Mouse (Mus musculus) lung, postnatal 36 days (tissue): ENCODE data around the gene Dnah2.

Experiments used
- DNase-seq: peaks from one replicate; pipeline ENCODE4 v3.0.0; 2022; ENCODE audit warnings: mixed read lengths

The Dnah2 gene

DNA sequence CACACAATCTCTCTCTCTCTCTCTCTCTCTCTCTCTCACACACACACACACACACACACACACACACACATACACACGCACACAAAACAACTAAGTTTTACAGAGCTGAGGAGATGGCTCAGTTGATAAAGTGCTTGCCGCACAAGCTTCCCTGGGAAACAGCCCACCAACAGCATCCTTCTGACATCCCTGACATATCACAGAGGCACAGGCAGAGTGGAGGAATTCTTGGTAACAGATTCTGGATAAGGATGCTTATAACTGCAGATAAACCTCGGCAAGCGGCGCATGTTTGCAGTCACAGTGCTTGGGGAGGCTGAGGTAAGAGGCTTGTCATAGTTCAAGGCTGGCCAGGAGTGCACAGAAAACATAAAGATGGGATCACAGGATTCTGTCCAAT is 87.3 kb downstream of the Dnah2 start:
- no peak for DNase-seq

DNA sequence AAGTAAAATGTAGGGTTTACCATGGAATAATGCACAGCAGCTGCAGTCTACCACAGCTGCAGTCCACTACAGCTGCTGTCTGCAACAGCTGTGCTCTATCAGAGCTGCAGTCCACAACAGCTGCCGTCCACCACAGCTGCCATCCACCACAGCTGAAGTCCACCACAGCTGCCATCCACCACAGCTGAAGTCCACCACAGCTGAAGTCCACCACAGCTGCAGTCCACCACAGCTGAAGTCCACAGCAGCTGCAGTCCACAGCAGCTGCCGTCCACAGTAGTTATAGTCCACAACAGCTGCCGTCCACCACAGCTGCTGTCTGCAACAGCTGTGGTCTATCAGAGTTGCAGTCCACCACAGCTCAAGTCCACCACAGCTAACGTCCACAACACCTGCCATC is 89.0 kb downstream of the Dnah2 start:
- no peak for DNase-seq

DNA sequence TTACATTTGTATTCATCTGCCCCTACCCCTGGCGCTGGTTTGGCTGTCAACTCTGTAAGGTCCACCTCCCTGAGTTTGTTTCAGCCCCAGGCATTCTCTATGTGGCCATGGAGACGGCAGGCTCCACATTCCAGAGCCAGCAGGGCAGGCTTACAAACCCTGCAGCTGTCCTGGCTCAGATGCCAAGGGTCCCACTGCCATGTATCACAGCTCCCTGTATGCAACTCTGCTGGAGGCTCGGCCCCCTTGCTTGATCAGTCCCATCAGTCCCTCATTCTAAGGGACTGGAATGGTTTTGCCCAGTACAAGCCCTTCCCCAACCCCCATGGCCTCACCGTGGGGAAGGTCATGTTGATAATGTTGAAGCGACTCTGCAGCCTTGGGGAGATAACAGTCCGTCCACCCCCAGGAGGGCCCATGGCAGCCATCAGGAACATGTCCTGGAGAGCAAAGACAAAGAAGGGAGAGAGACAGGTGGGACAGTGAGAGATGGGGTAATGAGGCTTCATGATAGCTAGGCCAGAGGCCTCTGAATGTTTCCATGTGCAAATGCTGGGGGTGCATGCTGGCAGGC is 91.8 kb downstream of the Dnah2 start:
- no peak for DNase-seq

DNA sequence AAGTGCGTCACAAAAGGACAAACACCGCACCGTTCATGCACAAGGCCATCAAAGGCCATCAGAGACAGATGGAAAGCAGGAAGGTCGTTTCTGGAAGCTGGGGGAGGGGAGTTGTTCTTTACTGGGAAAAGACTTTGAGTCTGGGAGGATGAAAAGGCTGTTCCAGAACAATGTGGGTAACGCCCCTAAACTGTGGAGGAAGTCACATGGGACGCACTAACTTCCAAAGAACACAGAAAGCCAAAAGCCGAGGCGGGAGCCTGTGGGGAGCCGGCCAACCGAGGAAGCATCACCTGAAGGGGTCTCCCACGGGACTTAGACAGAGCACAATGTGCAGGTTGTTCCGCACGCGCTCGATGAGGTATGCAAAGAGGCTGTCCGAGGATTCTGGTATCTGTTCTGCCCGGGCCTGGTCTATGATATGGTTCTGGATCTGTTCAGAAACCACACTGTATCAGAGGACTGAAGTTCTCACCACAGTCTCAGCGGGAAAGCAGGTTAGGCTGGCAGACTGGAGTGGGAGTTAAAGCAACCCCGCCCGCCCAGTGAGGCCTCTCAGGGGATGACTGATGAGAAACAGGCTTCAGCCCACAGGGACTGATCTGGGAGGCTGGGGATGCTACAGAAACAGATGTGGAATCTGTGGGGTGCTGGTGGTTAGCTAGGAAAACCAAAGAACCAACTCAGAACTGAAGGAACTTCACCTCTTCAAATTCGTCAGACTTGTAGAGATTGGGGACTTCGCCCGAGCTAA is 96.6 kb downstream of the Dnah2 start:
- DNase-seq, result peak; percentile 71

DNA sequence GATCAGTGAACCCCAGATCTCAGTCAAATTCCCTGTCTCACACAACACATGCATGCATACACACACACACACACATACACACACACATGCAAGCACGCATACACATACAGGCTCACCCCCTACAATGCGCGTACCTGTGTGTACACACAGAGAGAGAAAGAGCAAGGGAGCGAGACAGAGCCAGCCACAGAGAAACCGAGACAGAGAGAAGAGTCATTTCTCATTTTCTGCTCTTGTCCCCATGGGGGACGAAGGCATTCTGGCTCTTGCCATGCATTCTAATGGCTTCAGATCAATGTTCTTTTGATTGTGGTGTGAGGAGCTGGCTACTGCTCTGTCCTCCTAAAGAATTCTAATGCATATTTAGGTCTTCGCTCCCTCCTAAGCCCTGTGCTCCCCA is 101.6 kb downstream of the Dnah2 start:
- no peak for DNase-seq

DNA sequence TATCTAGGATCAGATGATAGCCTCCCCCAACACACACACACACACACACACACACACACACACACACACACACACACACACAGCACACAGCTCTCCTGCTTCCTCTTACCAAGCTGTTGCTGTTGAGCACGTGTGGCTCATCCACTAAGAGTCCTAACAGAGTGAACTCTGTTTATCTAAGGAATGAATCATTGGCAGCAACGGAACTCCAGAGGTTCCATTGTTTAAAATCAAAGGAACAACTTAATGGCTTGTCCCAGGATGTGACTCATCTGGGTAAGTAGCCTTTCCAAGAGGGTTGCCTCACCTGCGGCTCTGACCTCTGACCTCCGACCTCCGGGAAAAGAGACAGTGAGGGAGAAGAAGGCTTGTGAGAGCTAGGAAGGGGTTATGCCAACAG is 105.6 kb downstream of the Dnah2 start:
- DNase-seq, result peak; percentile 79

DNA sequence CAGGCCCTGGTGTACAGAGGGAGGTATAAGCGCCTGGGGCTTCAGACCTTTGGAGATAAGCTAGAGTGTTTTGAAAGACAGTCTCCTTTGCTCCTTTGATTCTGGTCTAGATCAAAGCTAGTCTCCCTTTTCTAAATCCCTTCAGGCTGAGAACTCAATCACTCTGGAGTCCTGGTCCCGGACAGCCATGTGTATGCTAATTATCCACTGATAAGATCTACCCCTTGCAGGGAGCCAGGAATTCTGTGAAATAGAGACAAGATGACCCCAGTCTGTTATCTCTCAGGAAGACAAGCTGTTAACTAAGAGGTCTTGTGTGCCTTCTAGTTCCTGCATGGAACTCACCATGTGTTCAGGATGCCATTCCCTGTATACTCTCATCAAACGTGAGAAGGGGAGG is 111.6 kb downstream of the Dnah2 start:
- DNase-seq, result no peak

DNA sequence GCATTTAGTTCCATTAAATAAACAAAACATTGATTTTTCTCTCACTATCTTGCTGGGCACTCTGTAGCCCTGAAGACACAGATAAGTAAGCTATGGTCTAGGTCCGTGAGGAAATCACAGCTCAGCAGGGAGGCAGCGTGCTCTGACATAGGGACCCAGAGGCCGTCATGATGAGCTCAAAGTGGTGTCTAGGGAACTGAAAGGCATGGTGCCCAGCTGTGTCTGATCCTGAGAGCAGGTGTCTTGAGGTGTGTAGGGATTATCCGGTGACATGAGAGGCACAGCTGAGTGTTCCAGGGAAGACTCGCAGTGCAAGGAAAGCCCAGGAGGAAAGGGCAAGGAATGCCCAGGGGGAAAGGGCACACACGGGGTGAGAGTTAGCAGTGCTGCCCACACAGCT is 115.7 kb downstream of the Dnah2 start:
- DNase-seq, result no peak

DNA sequence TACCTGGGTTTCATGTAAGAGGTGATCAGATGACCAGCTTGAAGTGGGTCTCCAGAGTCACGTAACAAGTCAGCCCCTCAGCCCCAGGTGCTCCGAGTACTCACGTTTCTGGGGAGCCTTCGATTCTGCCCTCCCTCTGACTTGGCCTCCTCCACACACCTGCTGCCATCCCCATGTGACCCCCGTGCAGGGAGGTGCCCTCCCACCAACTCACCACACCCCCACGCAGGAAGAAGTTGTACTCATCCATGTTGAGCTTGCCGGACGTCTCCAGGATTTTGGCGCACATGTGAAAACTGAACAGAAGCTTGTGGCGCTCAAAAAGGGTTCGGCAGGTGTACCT is 116.3 kb downstream of the Dnah2 start:
- peak; percentile 27 for DNase-seq

DNA sequence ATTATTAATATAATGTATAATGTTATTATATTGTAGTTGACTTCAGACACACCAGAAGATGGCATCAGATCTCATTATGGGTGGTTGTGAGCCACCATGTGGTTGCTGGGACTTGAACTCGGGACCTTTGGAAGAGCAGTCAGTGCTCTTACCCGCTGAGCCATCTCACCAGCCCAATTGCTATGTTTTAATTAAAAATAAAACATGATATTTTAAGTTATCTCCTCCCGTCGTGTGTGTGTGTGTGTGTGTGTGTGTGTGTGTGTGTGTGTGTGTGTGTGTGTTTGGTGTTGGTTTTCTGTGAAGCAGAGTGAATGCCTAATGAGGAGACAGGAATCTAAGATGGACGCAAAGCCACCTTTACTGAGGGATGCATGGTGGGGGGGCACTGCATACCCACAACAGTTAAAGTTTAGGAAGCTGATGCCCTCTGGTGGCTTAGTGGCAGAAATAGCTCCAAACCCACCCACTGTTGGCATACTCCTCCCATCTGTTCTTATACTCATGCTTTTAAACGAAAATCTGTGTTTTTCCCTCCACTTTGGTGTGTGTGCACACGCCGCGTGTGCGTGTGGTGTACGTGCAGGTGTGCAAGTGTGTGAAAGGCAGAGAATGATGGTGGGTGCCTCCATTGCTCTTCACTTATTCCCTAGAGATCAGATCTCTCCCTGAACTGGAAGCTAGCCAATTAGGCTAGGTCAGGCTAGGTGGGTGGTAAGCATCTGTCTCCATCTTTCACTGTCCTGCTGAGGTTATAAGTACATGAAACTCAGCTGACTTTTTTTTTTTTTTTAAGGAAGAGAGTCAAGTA is 116.9 kb downstream of the Dnah2 start:
- DNase-seq, result peak; percentile 94

DNA sequence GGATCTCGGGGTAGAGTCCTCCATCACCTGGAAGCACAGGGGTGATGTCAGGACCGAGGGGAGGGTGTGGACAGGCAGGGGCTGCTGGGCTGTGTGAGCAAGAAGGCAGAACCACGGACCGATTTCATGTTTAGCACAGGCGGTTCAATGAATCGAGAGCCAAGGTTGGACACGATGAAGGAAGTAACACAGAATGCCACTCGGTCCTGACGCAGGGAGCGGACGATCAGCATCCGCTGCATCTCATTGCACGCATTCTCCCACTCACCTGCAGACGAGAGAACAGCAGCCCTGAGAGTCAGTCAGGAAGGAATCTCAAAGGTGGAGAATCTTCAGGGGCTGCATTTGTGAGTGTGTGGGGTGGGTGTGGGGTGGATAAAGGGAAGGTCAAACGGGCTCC is 118.3 kb downstream of the Dnah2 start:
- DNase-seq, result no peak

DNA sequence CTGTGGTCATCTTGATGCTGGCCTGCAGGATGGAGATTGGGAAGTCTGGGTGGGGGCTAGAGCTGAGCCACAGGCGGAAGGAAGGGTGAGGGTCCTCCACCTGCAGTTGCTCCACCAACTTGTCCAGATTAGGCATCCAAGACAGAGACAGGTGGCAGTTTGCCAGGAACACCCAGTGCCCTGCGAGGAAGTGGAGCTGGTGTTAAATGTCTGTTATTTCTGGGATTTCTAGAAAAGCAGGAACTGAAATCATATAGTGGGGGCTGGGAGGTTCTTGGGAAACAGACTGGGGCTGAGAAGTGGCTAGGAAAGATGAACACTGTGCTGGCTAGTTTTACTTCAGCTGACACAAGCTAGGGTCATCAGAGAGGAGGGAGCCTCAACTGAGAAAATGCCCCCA is 119.6 kb downstream of the Dnah2 start:
- peak; percentile 68 for DNase-seq

DNA sequence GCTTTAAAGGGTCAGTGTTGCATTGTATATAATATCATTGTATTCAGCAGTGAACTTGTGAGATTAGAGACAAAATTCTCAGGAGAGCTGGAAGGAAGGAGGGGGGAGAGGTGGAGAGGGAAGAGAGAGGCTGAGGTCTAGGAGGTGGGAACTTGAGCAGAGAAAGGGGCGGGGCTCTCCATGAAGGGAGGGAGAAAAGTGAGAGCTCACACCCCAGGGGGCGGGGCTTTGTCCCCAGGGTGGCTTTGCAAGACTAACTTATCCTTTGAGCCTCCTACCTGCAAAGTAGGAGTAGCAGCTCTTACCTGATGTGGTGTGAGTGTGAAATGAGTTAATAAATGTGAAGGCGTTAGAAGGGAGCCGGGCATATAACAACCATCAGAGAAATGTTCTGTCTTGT is 120.2 kb downstream of the Dnah2 start:
- DNase-seq, result peak; percentile 90

DNA sequence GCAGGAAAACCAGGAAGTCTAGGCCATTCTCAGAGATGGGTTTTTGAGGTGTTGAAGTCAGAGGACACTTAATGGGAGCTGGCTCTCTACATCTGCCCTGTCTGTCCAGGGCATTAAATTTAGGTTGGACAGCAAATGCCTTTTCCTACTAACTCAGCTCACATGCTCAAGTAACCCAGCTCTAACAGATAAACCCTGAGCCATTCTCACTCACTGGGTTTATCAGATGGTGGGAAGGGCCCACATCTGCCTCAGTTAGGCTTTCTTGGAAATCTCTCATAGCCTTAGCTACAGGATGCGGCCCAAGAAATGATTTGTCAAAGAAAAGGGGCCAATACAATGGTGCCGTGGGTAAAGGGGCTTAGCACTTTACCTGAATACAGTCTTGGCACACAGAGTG is 122.7 kb downstream of the Dnah2 start:
- DNase-seq, result no peak

DNA sequence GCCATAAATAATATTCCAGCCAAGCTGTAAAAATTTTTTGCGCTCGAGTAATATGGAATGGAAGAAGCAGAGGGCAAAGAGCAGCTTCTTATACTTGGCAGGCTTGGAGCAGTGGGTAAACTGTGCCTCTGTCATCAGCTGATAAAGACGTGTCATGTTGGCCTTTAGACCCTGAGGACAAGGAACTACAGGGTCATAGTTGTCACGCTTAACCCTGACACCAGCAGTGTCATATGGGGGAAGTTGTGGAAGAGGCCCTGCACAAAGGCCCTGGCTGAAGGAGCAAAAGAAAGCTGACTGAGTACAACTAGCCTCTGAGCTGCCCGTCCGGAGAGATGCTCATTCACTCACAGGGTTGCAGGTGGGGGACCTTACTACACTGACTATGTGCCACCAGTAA is 125.0 kb downstream of the Dnah2 start:
- DNase-seq, result no peak

DNA sequence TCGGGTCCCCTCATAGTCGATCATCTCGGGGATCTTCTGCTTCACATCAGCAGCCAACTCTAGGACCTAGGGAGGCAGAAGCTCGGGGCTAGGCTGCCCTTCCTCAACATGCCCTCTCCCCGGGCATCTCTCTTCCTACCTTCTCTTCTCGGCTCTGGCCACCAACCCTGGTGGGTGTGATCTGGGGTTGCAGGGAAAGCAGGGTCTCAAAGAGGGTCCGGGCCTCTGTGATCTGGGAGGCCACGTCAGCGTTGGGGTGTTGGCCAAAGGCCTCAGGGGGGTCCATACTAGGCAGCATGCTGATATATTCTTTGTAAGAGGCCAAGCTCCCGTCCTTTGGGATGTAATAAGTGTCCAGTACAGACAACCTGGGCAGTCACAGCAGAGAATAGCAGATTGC is 126.1 kb downstream of the Dnah2 start:
- DNase-seq, result no peak

DNA sequence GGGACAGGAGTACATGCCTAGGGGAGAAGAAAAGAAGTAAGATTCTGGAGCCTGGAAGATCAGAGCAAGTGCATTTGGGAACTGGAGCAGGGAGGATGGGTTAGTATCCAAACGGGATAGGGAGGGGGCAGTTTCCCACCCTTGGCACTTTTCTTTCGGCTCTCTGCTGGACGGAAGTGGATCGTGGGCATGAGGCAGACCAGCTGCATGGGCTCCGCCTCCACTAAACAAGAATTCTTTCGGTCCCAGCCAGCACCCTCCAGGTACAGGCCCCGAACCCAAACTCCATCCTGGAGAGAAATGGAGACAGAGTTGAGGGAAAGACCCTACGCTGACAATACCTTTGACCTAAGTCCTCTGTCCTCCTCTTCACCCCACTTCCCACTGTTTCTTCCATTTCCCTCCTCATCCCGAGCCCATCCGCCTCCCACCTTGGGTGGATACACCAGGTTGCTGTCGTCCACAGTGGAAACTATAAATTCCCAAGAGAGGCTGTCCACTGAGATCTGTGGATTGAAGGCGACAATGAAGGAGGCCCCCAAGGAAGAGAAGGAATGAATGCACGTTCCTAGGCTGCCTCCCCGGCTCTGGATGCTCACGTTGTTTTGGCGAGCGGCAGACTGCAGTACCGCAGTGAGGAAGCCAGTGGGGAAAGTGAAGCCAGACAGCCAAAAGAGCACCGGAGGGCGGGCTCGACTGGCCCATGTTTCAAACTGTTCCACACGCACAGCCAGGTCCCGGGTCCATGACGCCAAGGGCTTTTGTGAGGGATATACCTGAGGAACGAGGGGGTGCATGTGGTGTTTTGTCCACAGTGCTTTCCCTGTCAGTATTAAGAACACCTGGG is 127.6 kb downstream of the Dnah2 start:
- DNase-seq, result no peak

DNA sequence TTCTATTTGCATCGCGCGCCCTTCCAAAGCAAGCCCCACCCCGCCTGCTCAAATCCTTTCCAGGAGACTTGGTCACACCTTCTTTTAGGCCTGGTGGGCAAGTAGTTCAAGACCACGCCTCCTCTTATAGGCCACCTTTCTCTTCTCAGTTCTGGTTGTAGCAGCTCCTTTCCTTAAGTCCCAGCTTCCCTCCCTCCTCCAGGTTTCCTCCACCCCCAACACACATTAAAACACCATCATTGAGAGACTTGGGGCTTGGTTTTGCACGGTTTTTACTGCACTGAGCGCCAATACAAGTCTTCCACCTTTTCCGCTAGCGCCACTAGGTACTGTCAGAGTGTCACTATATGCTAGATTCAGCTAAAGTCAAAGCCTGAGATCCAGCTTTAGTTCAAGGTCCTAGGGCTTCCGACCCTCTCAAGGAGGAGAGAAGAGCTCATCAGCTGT is 128.3 kb downstream of the Dnah2 start:
- DNase-seq, result no peak

DNA sequence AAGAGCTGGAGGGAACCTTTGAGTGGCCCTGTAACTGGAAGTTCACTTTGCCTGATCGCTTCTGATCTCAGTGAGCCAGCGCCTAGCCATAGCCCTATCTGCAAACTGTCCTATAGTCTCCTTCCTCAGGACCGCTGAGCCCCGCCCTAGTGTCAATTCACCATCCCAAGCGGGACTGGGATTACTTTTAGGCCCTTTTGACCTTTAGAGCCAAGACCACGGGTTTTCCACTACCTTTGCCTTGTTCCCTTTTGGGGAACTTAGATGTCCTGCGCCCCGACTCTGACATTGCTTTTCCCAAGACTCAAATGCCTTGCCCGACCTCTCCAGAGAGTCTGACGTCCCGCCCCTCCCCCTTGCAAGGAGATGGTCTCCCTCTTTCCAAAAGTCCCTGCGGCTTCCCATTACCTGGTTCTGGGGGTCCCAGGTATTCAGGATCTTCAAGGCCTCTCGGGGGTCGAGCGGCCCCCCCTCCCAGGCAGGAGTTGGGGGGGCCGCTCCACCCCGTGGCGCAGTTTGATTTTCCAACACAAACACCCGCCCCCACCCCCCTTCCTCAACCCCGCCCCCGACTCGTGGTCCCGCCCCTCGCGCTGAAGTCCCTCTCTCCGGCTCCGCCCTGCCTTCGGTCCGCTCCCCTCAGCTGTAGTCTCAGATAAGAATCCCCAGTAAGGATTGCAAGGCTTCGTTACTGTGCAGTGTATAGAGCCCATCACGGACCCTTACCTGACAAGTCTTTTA is 128.9 kb downstream of the Dnah2 start:
- peak; percentile 78 for DNase-seq

DNA sequence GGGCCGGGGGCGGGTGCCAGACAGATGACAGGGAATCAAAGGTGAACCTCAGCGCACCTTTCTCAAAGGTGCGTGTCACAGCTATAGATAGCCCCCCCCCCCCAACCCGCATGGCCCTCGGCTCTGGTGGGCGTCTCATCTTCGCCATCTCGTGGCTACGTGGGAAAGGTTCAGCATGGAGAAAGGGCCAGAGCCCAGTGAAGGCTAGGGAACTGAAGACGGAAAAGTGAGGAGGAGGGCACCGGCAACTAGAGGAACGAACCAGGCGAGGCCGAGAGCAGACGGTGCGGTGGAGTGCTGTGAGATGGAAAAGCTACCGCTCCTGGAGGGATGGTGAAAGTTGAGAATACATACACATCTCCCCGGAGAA is 129.5 kb downstream of the Dnah2 start:
- DNase-seq, result peak; percentile 54

DNA sequence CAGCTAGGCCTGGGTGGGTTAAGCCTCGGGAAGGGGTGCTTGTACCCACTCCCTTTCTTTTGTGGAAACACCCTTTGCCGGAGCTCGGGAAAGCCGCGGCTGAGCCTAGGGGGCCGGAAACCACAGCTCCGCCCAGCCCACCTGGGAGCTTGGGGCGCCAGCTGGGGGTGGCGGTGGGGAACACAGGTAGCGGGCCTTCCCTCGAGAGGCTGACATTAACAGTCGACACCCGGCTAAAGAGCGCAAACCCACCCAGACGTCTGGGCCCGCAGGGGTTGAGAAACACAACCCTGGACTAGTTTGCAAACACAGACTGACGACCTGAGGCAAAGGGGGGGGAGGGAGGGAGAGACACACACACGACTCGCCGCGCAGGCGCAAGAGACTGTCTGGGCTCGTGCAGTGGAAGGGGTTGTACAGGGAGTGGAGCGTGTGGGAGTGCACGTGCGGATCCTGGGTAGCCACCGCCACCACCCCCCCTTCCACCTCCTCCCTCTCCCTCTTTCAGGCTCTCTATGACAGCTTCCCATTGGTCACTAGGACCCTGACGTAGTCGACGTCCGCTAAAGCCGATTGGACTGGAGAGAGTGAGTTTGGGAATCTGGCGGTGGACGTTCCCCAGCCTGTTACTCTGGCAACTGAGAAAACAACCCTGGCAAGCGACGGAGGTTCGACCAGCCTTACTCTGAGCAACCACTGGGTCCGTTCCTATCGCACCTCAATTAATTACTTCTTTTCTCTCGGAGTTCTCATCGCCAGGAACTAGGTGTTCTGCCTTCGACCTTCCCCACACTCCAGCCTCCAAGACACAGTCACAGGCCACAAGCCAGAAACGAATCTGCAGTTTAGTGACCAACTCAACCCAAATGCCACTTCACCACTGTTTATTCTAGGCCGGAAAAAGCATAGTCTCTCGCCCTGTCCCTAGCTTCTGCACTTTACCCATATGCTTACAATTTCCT is 130.1 kb downstream of the Dnah2 start:
- peak; percentile 97 for DNase-seq
